Mouse (Mus musculus): ENCODE measurements around the gene Eml4.
A peak's percentile ranks its signal among the peaks of the same experiment; 100 is the strongest.

Eml4 gene

DNA sequence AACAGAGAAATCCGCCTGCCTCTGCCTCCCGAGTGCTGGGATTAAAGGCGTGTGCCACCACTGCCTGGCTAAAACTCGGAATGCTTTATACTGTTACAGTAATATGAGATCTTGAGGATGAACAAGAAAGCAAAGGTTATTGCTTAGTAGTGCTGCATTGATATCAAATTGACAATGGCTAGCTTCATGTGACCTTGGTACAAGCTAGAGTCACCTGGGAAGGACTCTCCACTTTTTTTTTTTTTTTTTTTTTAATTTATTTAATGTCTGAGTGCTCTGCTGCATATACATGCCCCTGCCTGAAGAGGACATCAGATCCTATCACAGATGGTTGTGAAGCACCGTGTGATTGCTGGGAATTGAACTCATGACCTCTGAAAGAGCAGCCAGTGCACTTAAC lies 148.2 kb downstream of the Eml4 start:
- no peak for DNase-seq (ENCODE audit: low spot score in 2 of 2)

- no peak for DNase-seq (ENCODE audit: low spot score in 2 of 2)
Measured at GRCm38 (mm10) chr17:83499692-83500091, 149.0 kb downstream of the Eml4 start.

GRCm38 (mm10) chr17:83503693-83504092 lies 153.0 kb downstream of the Eml4 start:
- DNase-seq (ENCODE audit: low spot score in 2 of 2): no peak

GRCm38 (mm10) chr17:83512130-83512529 lies 161.4 kb downstream of the Eml4 start:
- no peak for DNase-seq (ENCODE audit: low spot score in 2 of 2)

- no peak for DNase-seq (ENCODE audit: low spot score in 2 of 2)
Measured at GRCm38 (mm10) chr17:83513655-83514212, 163.0 kb downstream of the Eml4 start.

- DNase-seq (ENCODE audit: low spot score in 2 of 2): peak; percentile 91
Measured at GRCm38 (mm10) chr17:83514213-83514701, 163.5 kb downstream of the Eml4 start.

GRCm38 (mm10) chr17:83517280-83518015 lies 166.7 kb downstream of the Eml4 start, which contains the start of gene Cox7a2l:
Gene Cox7a2l (minus strand): TSS chr17:83517330.
- DNase-seq (ENCODE audit: low spot score in 2 of 2): peak; percentile 71 to 74

GRCm38 (mm10) chr17:83521881-83522280 lies 171.2 kb downstream of the Eml4 start:
- no peak for DNase-seq (ENCODE audit: low spot score in 2 of 2)

DNA sequence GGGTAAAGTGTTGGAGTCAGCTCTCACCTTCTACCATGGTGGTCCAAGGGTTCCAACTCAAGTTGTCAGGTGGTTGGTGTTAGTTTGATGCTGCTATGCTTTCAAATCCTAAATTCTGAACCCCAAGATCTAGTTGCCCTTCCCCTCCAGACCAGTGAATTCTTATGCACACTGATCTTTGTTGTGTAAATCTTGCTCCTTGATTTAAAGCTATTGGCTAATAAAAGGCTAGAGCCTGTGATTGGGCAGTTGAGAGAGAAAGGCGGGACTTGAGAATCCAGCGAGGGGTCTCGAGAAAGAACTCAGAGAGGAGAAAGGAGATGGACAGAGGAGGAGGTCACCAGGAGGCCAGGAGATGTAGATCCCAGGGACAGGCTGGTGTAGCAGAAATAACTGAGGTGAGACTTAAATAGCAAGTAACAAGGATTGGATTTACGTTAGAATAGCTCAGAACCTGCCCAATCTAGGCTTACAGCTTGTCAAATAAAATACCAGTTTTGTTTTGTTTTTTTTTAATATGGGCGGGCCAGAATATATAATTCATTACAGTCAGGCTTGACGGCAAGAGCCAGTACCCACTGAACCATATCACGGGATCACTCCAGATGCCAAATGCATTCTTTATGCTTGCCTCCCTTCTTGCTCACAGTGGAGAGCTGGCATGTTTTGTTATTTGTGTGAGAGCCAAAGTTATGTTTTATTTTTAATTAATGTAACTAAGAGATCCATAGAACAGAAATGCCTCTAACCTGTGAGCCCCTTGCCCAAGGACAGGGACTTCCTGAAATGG lies 172.1 kb downstream of the Eml4 start:
- no peak for DNase-seq (ENCODE audit: low spot score in 2 of 2)

- no peak for DNase-seq (ENCODE audit: low spot score in 2 of 2)
Measured at GRCm38 (mm10) chr17:83524753-83525152, 174.0 kb downstream of the Eml4 start.

DNA sequence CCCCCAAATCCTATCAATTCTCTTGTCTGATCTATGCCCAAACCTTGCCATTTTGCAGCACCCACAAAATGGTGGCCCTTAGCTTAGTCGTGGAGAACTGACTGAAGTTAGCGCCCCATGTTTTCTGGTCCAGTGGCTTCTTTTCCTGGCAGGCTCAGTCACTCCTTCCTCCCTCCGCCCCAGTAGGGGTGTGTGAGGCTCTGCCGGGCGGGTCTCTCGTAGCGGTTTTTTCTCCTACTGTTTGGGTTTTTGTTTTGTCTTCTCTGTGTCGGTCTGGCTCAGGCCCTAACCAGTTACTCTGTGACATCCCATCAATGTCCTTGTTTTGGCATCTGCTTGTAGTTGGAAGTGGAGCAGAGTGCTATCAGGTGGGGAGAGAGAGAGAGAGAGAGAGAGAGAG lies 174.9 kb downstream of the Eml4 start:
- no peak for DNase-seq (ENCODE audit: low spot score in 2 of 2)

- DNase-seq (ENCODE audit: low spot score in 2 of 2): no peak
Measured at GRCm38 (mm10) chr17:83526091-83526561, 175.4 kb downstream of the Eml4 start.

DNA sequence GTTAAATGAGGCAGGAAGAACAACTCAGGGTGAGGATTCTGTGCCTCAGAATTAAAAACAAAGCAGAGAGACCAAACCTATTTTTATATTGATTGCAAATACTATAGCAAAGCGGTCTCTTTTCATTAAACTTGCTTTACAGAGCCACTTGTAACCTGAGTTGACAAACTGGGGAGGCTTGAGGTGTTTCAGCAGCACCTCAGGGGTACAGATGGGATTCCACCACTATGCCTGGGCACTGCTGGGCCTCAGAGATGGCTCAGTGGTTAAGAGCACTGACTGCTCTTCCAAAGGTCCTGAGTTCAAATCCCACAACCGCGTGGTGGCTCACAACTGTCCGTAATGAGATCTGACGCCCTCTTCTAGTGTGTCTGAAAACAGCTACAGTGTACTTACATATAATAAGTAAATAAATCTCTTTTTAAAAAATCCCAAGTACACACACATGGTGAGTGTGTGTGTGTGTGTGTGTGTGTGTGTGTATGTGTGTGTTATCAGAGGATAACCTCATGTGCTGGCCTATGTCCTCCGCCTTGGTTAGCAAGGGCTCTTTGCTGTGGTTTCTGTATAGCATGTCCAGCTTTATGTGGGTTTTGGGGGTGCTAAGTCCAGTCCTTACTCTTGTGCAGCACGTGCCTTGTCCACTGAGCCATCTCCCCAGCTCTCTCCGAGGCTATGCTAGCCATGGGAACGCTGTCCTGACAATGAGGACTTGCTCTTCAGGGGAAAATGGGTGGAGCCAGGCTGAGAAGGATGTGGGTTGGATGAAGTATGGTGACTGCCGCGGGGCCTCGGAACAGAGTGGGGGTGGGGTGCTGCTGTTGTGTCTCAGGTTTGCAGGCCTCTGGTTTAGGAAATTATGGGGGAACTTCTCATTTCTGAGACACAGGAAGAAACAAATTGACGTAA lies 176.1 kb downstream of the Eml4 start:
- DNase-seq (ENCODE audit: low spot score in 2 of 2): no peak

DNA sequence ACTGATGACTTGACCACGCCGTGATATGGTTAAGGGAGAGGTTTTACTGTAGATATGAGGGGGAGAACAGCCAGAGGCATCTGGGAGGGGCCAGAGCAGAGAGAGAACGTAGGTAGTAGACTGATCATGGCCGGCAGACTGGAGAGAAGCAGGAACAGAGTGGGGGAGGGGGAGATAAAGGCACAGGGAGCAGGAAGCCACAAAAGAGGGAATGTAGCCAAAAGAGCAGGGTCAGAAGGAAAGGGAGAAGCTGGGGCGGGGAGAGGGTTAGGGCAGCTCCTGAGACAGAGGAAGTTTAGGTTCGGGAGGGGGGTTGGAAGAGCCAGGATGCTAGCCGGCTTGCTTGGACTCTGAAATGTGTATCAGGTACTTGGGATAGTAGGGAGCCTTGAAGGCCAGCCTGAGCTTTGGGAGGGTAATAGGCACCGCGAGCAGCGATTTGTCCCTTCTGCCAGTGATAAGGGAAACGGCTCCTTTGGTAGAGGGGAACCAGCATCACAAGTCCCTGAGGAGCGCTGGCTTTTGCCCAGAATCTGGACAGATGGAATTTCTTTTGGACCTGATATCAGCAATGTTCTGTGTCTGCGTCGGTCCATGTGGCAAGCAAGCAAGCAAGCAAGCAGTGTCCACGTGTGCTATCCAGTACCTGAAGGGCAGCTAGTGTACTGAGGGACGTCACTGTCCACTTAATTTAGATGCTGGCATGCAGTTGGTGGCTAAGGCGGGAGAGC lies 177.1 kb downstream of the Eml4 start:
- no peak for DNase-seq (ENCODE audit: low spot score in 2 of 2)
